16 mouse cellular contexts compared by ENCODE assay signal in the genomic region with DNA sequence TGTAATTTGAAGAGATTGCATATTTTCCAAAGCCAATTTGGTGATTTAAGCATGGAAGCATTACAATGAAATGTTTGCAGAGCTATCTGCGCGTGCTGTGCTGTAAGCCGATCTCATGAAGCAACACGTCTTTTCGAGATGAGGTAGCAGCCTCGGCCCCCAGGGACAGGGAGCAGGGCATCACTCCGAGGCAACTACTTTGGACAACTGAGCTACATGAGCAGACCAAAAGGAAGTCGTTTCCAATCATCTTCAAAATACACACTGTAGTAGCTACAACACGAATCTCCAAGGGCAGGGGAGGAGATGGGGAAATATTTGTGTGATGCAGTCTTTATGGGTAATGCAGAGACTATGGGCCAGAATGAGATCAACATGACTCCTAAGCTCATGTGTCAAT. TPM values are rescaled to one million over a fixed set of nuclear protein-coding genes. Genes with fewer than 3 reads are reported as not detected.
DNase-seq lines count a peak whose midpoint lies in the region; ATAC-seq and TF ChIP-seq lines count a peak whose summit lies in the region.
"Had no signal": no experiment of that assay in that cellular context is flagged by ENCODE, and none has a peak within 500 bp of the region (broad histone marks: within the 10 kb centered on the region; RNA-seq: fewer than 3 reads in every experiment).

No protein-coding gene starts in this region.

- TF ChIP-seq EP300 in stomach, postnatal 0 days (optimal IDR thresholded peaks at IDR 0.05), result no peak

- 33% methylated on average over 9 of the region's 9 CpGs for WGBS in kidney, postnatal 0 days
- WGBS in embryonic facial prominence, embryonic 11.5 days, result 57% methylated on average over 9 of the region's 9 CpGs
- WGBS in stomach, postnatal 0 days, result 45% methylated on average over 9 of the region's 9 CpGs

- no peak for TF ChIP-seq CTCF in kidney, postnatal 0 days (IDR thresholded peaks at IDR 0.05; ENCODE audit: low read depth)
- no peak for TF ChIP-seq CTCF in stomach, postnatal 0 days (IDR thresholded peaks at IDR 0.05; ENCODE audit: low read depth)

- no peak overlapping the region for H3K4me2 ChIP-seq in kidney, postnatal 0 days (ENCODE audit: low read length)
- H3K4me2 ChIP-seq in embryonic facial prominence, embryonic 11.5 days (ENCODE audit: low read depth, low read length), result no peak overlapping the region
- H3K4me2 ChIP-seq in stomach, postnatal 0 days (replicated peaks; ENCODE audit: low read depth), result no peak overlapping the region
- H3K4me2 ChIP-seq: hindbrain, embryonic 15.5 days; lung, embryonic 15.5 days; midbrain, embryonic 15.5 days had no signal

- no peaks in the 10 kb centered on the region for H3K36me3 ChIP-seq in kidney, postnatal 0 days (ENCODE audit: insufficient read depth, low read length)
- no peaks in the 10 kb centered on the region for H3K36me3 ChIP-seq in embryonic facial prominence, embryonic 11.5 days (replicated peaks; ENCODE audit: control insufficient read depth, insufficient read depth, low read depth, low read length)
- no peaks in the 10 kb centered on the region for H3K36me3 ChIP-seq in stomach, postnatal 0 days (ENCODE audit: control insufficient read depth, insufficient read depth, low read length)
- H3K36me3 ChIP-seq: hindbrain, embryonic 15.5 days; lung, embryonic 15.5 days; midbrain, embryonic 15.5 days had no signal

- no peak overlapping the region for H3K27ac ChIP-seq in kidney, postnatal 0 days
- no peak overlapping the region for H3K27ac ChIP-seq in embryonic facial prominence, embryonic 11.5 days (replicated peaks; ENCODE audit: low read depth, low read length)
- no peak overlapping the region for H3K27ac ChIP-seq in stomach, postnatal 0 days (replicated peaks)
- H3K27ac ChIP-seq: hindbrain, embryonic 15.5 days; lung, embryonic 15.5 days; midbrain, embryonic 15.5 days had no signal

- H3K9me3 ChIP-seq in kidney, postnatal 0 days (replicated peaks; ENCODE audit: low read length), result no peaks in the 10 kb centered on the region
- no peaks in the 10 kb centered on the region for H3K9me3 ChIP-seq in embryonic facial prominence, embryonic 11.5 days (replicated peaks; ENCODE audit: control insufficient read depth, low read length)
- H3K9me3 ChIP-seq in stomach, postnatal 0 days (ENCODE audit: control insufficient read depth, low read length), result no peaks in the 10 kb centered on the region
- H3K9me3 ChIP-seq: hindbrain, embryonic 15.5 days; midbrain, embryonic 15.5 days had no signal

- ATAC-seq in kidney, postnatal 0 days (replicated peaks; ENCODE audit: low FRiP score, low read depth), result no peak
- no peak for ATAC-seq in embryonic facial prominence, embryonic 11.5 days (replicated peaks; ENCODE audit: insufficient number of reproducible peaks, low FRiP score, low TSS enrichment, low read depth)
- peak; percentile 29; the same call in 1 of the 2 replicates for ATAC-seq in stomach, postnatal 0 days (ENCODE audit: low FRiP score, low TSS enrichment)
- ATAC-seq: CD4-positive, CD25-positive, alpha-beta regulatory T cell, adult 4 months; midbrain, embryonic 15.5 days had no signal

- no peak overlapping the region for H3K4me3 ChIP-seq in kidney, postnatal 0 days (replicated peaks; ENCODE audit: low read depth, low read length)
- no peak overlapping the region for H3K4me3 ChIP-seq in embryonic facial prominence, embryonic 11.5 days (ENCODE audit: low read depth, low read length)
- no peak overlapping the region for H3K4me3 ChIP-seq in stomach, postnatal 0 days (ENCODE audit: low read depth, low read length)
- H3K4me3 ChIP-seq: hindbrain, embryonic 15.5 days; lung, embryonic 15.5 days; midbrain, embryonic 15.5 days had no signal

- no peaks in the 10 kb centered on the region for H3K4me1 ChIP-seq in kidney, postnatal 0 days (replicated peaks; ENCODE audit: insufficient read depth, low read length)
- H3K4me1 ChIP-seq in embryonic facial prominence, embryonic 11.5 days (ENCODE audit: control insufficient read depth, insufficient read depth, low read length), result no peaks in the 10 kb centered on the region
- no peaks in the 10 kb centered on the region for H3K4me1 ChIP-seq in stomach, postnatal 0 days (replicated peaks; ENCODE audit: control insufficient read depth, insufficient read depth)
- H3K4me1 ChIP-seq: hindbrain, embryonic 15.5 days; lung, embryonic 15.5 days; midbrain, embryonic 15.5 days had no signal

- DNase-seq in kidney, postnatal 0 days (ENCODE audit: low spot score), result peak; percentile 46
- no peak for DNase-seq in kidney, postnatal 10 days
- DNase-seq in embryonic facial prominence, embryonic 11.5 days (ENCODE audit: low spot score), result peak; percentile 6
- peak; percentile 42 for DNase-seq in gastrocnemius, postnatal 10 days
- no peak for DNase-seq in stomach, postnatal 0 days (ENCODE audit: low spot score)
- DNase-seq in layer of hippocampus, adult 18-20 months (ENCODE audit: low spot score in 2 of 2), result no peak
- DNase-seq in frontal cortex, postnatal 36 days (ENCODE audit: low spot score in 2 of 2), result no peak
- DNase-seq: cerebellum, postnatal 25 days; kidney, adult 11 months; kidney, postnatal 25 days; liver; thymus, postnatal 36 days had no signal

- no peak overlapping the region for H3K9ac ChIP-seq in kidney, postnatal 0 days (ENCODE audit: low read depth, low read length)
- no peak overlapping the region for H3K9ac ChIP-seq in embryonic facial prominence, embryonic 11.5 days (replicated peaks; ENCODE audit: low read length)
- no peak overlapping the region for H3K9ac ChIP-seq in stomach, postnatal 0 days (ENCODE audit: low read length)
- H3K9ac ChIP-seq: hindbrain, embryonic 15.5 days; lung, embryonic 15.5 days; midbrain, embryonic 15.5 days had no signal

- H3K27me3 ChIP-seq in kidney, postnatal 0 days (ENCODE audit: insufficient read depth, low read length), result no peaks in the 10 kb centered on the region
- H3K27me3 ChIP-seq in embryonic facial prominence, embryonic 11.5 days (ENCODE audit: control insufficient read depth, insufficient read depth, low read length), result no peaks in the 10 kb centered on the region
- H3K27me3 ChIP-seq in stomach, postnatal 0 days (ENCODE audit: control insufficient read depth, insufficient read depth, low read length), result no peaks in the 10 kb centered on the region
- H3K27me3 ChIP-seq: hindbrain, embryonic 15.5 days; lung, embryonic 15.5 days; midbrain, embryonic 15.5 days had no signal

RNA-seq across cellular contexts. Expression of a gene that starts 9.9 kb away (rescaled TPM):
- 11.2 and 12.3 TPM in 2 replicates for polyA plus RNA-seq in kidney, postnatal 0 days (2015; fragmentation: Nextera tagmentation; extraction: Ambion mirVana)
- polyA plus RNA-seq in embryonic facial prominence, embryonic 11.5 days (2014; fragmentation: Nextera tagmentation; extraction: Ambion mirVana), result 19.8 and 20.4 TPM in 2 replicates
- 10 to 100 TPM; 22.3 to 26.6 TPM for total RNA-seq in gastrocnemius, postnatal 10 days (2021)
- polyA plus RNA-seq in stomach, postnatal 0 days (2015; fragmentation: Nextera tagmentation; extraction: Ambion mirVana), result 6.9 and 7.1 TPM in 2 replicates
- total RNA-seq in layer of hippocampus, adult 18-20 months (2021), result 10 to 100 TPM; 28.4 to 29.4 TPM

Comparison
In these comparisons a context has a peak if more than half of its experiments do, and no peak if none do; other contexts are left out.
1. DNase-seq: peak in kidney, postnatal 0 days (single experiment), embryonic facial prominence, embryonic 11.5 days (single experiment) and gastrocnemius, postnatal 10 days (single experiment); none in kidney, postnatal 10 days (single experiment), stomach, postnatal 0 days (single experiment), layer of hippocampus, adult 18-20 months (0 of 2) and frontal cortex, postnatal 36 days (0 of 2).